Mouse (Mus musculus) G1E (cell line): ENCODE data around the gene Wwc2. TPM values are rescaled to one million over a fixed set of nuclear protein-coding genes. Genes with fewer than 3 reads are reported as not detected.

Experiments
- ATAC-seq: 2 replicates; pipeline ENCODE4 v1.8.0; 2016; ENCODE audit warnings: mild to moderate bottlenecking; ENCODE audit not compliant: insufficient number of reproducible peaks, poor library complexity, low FRiP score, severe bottlenecking; ENCODE audit errors: extremely low read depth
- DNase-seq: peaks from one replicate; pipeline ENCODE4 v3.0.0; 2012; ENCODE audit warnings: low spot score
- H3K27me3 ChIP-seq: 2 replicates; pipeline ENCODE4 v1.6.1; 2012; ENCODE audit warnings: mild to moderate bottlenecking, low read length, inconsistent platforms; ENCODE audit not compliant: insufficient read depth
- H3K36me3 ChIP-seq: replicated peaks from 2 replicates; pipeline ENCODE3; 2012; ENCODE audit warnings: mild to moderate bottlenecking, inconsistent platforms
- H3K4me1 ChIP-seq: 2 replicates; pipeline ENCODE4 v1.6.1; 2012; ENCODE audit warnings: low read depth, low read length, inconsistent platforms, mixed read lengths; ENCODE audit not compliant: insufficient read depth
- H3K4me3 ChIP-seq: 2 replicates; pipeline ENCODE4 v1.5.1; 2012; ENCODE audit warnings: low read depth, mild to moderate bottlenecking, inconsistent platforms, low read length, moderate library complexity, mixed read lengths
- H3K9me3 ChIP-seq: replicated peaks from 2 replicates; pipeline ENCODE4 v1.6.1; 2012; ENCODE audit warnings: inconsistent platforms
- CTCF ChIP-seq: IDR thresholded peaks from 2 replicates; pipeline ENCODE4 v1.5.1; 2012; ENCODE audit warnings: low read depth, low read length, inconsistent platforms, mixed read lengths
- GATA1 ChIP-seq: IDR thresholded peaks from 2 replicates; pipeline ENCODE4 v1.6.1; 2012; ENCODE audit warnings: borderline replicate concordance, low read length, inconsistent platforms, mixed read lengths
- GATA2 ChIP-seq: IDR thresholded peaks from 2 replicates; pipeline ENCODE4 v1.6.1; 2012; ENCODE audit warnings: low read depth, low read length, inconsistent platforms, borderline replicate concordance
- POLR2AphosphoS5 ChIP-seq: IDR thresholded peaks from 2 replicates; pipeline ENCODE4 v1.6.1; 2012; ENCODE audit warnings: low read depth, low read length, inconsistent platforms; ENCODE audit not compliant: insufficient replicate concordance
- TAL1 ChIP-seq: conservative IDR thresholded peaks from 2 replicates; pipeline ENCODE4 v1.6.1; 2012; ENCODE audit warnings: low read depth, low read length, inconsistent platforms, mixed read lengths
- polyA plus RNA-seq: library from polyadenylated mRNA; stranded (reverse); fragments of >175 nt; gene quantifications from 2 replicates; pipeline ENCODE4 v1.2.3, GENCODE M21; 2012
- total RNA-seq, 2 experiments: library from RNA; stranded (forward) in 1 of 2; stranded (reverse) in 1 of 2; fragments of 200-1000 nt in 1 of 2; fragments of >200 nt in 1 of 2; fragmentation: Nextera tagmentation in 1 of 2; gene quantifications; 2 replicates each; pipeline ENCODE4 v1.2.3; 2014 to 2017

Wwc2 gene
- total and polyA plus RNA-seq, 3 experiments = 4.0 to 8.1 (median 7.4) TPM

DNA sequence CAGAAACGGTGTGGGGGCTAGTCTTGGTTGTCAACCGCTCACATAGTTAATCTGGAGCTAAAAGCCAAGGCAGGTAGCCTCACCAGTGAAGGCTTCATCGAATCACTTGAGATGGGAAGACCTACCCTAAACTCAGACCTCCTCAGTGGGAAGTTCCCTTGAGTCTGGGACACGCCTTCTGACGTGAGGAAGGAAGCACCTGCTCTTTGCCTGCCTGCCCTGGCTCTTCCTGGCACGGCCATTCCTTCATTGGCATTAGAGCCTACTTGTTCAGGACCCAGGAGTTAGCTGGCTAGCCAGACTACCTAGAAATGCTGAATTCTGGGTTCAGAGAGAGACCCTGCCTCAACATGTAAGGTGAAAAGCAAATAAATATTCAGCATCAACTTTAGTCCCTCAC, 9.6 kb downstream of the Wwc2 start:
- DNase-seq = no peak

GRCm38 (mm10) chr8:47979876-47980275, 10.8 kb downstream of the Wwc2 start:
- TF ChIP-seq GATA1 = no peak
- TF ChIP-seq TAL1 = no peak
- no peak for TF ChIP-seq POLR2AphosphoS5
- no peak for TF ChIP-seq CTCF
- no peak for TF ChIP-seq GATA2
- no peak for DNase-seq
- ATAC-seq = no peak
- Histone ChIP-seq H3K27me3 (no peaks in the 10 kb centered on the region), H3K4me3 (no peak overlapping the region), H3K9me3 (no peaks in the 10 kb centered on the region), H3K36me3 (peaks cover 29% of the 10 kb centered on the region), H3K4me1 (peaks cover 3% of the 10 kb centered on the region; the same call in 1 of the 2 replicates)

More for the DNA sequence above, 9.6 kb downstream of the Wwc2 start:
- H3K4me3 ChIP-seq = no peak overlapping the region
- no peaks in the 10 kb centered on the region for H3K27me3 ChIP-seq
- TF ChIP-seq CTCF (no peak), POLR2AphosphoS5 (no peak), TAL1 (no peak), GATA1 (no peak), GATA2 (no peak)
- peaks cover 7% of the 10 kb centered on the region; the same call in 1 of the 2 replicates for H3K4me1 ChIP-seq
- H3K36me3 ChIP-seq = peaks cover 29% of the 10 kb centered on the region
- H3K9me3 ChIP-seq = no peaks in the 10 kb centered on the region
- no peak for ATAC-seq

DNA sequence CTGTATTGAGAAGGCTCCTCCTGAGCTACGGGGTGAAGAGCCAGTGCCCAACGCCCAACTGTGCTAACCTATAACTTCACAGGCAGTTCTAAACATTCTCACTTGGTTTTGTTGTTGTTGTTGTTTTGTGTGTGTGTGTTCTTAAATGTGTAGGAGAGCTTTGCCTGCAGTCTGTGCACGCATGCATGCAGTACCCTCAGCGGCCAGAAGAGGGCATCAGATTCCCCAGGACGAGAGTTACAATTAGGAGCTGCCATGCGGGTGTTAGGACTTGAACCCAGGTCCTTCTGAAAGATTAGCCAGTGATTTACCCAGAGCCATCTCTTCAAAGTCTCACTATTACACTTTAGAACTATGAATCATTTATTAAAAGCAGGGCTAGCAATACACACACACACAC, 12.0 kb downstream of the Wwc2 start:
- TF ChIP-seq POLR2AphosphoS5 (no peak), GATA2 (no peak), CTCF (peak; percentile 75)
- no peak for DNase-seq
- Histone ChIP-seq H3K36me3 (peaks cover 29% of the 10 kb centered on the region), H3K9me3 (no peaks in the 10 kb centered on the region), H3K27me3 (no peaks in the 10 kb centered on the region), H3K4me3 (no peak overlapping the region), H3K4me1 (peaks cover 6% of the 10 kb centered on the region)
- ATAC-seq = no peak

- TF ChIP-seq GATA1 (no peak), TAL1 (no peak), POLR2AphosphoS5 (no peak), CTCF (no peak), GATA2 (no peak)
- H3K4me1 ChIP-seq = peaks cover 6% of the 10 kb centered on the region
- no peak for ATAC-seq
- no peaks in the 10 kb centered on the region for H3K9me3 ChIP-seq
- no peaks in the 10 kb centered on the region for H3K27me3 ChIP-seq
- H3K4me3 ChIP-seq = no peak overlapping the region
- peaks cover 10% of the 10 kb centered on the region for H3K36me3 ChIP-seq
- DNase-seq = no peak
Measured at GRCm38 (mm10) chr8:47974963-47975314, 15.8 kb downstream of the Wwc2 start.

- ATAC-seq = no peak
- peaks cover 4% of the 10 kb centered on the region for H3K36me3 ChIP-seq
- H3K4me1 ChIP-seq = peaks cover 6% of the 10 kb centered on the region
- DNase-seq = no peak
- no peak for TF ChIP-seq GATA2
- no peak for TF ChIP-seq CTCF
- TF ChIP-seq GATA1 = no peak
- no peak for TF ChIP-seq POLR2AphosphoS5
- TF ChIP-seq TAL1 = no peak
- H3K27me3 ChIP-seq = no peaks in the 10 kb centered on the region
- H3K4me3 ChIP-seq = no peak overlapping the region
- no peaks in the 10 kb centered on the region for H3K9me3 ChIP-seq
Measured at GRCm38 (mm10) chr8:47974138-47974962, 16.4 kb downstream of the Wwc2 start.

GRCm38 (mm10) chr8:47971121-47971520, 19.6 kb downstream of the Wwc2 start:
- no peaks in the 10 kb centered on the region for H3K9me3 ChIP-seq
- peaks cover 6% of the 10 kb centered on the region for H3K4me1 ChIP-seq
- ATAC-seq = no peak
- no peaks in the 10 kb centered on the region for H3K27me3 ChIP-seq
- no peak overlapping the region for H3K4me3 ChIP-seq
- DNase-seq = no peak
- H3K36me3 ChIP-seq = peaks cover 7% of the 10 kb centered on the region
- TF ChIP-seq POLR2AphosphoS5 (no peak), CTCF (no peak), TAL1 (no peak), GATA1 (no peak), GATA2 (no peak)

DNA sequence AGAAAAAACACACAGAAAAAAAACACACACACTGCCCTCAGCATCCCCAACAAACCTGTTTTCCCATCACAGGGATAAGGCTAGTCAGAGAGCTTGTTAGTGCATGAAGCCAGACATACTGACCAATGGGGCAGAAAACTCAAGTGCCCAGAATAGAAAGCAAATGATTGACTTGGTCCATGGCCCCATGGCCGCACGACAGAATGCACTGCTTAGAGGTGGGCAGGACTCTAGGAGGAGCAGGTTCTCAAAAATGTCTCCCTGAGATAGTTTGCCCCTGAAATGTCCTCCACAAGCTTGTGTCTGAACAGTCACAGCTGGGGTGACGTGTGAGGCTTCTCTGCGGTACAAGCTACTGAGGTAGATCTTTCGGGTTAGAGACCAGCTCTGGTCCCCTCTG, 20.1 kb downstream of the Wwc2 start:
- peaks cover 7% of the 10 kb centered on the region for H3K36me3 ChIP-seq

More for the DNA sequence above, 20.1 kb downstream of the Wwc2 start:
- ATAC-seq (no peak), DNase-seq (no peak)
- Histone ChIP-seq H3K27me3 (no peaks in the 10 kb centered on the region), H3K4me3 (no peak overlapping the region), H3K9me3 (no peaks in the 10 kb centered on the region), H3K4me1 (peaks cover 6% of the 10 kb centered on the region)
- TF ChIP-seq TAL1 (no peak), GATA2 (no peak), CTCF (no peak), POLR2AphosphoS5 (no peak), GATA1 (no peak)
